Mouse (Mus musculus): ENCODE results near the gene Cdh6.

Cdh6 gene

GRCm38 (mm10) chr15:13173071-13173778 lies at the start of gene Cdh6:
Cdh6 (minus strand) TSS chr15:13173675.
- DNase-seq (ENCODE audit: low spot score in 2 of 2): no peak

DNA sequence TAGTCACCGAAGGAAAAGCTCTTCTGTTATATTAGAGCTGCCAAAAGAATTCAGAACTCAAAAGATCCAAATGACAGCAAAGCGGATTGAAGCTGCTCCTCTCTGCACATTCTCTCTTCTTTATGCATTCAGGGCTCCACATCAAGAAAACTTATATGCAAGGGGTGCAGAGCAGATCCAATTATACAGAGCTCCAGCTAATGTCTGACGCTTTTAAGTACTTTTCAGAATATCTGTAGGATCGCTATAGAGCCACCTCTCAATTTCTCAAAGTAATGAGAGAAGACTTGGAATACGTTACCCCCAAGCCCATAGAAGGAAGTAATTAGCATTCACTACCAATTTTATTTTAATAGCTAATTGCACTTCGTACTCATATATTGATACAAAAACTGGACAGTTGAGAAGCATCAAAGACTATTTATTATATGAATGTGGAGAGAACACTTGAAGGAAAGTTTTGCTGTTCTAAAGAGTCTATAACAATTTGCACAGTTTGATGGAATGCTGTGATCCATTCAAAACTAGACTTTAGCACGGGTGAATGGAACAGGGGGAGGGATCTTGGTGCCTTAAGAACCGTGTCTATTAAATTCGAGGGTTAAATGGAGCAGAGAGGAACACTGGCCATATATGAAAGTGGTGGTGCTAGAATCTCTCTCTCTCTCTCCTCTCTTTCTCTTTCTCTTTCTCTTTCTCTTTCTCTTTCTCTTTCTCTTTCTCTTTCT lies 46.4 kb upstream of the Cdh6 start:
- no peak for DNase-seq (ENCODE audit: low spot score in 2 of 2)

GRCm38 (mm10) chr15:13217800-13218199 lies 44.3 kb upstream of the Cdh6 start:
- DNase-seq (ENCODE audit: low spot score in 2 of 2): no peak

- no peak for DNase-seq (ENCODE audit: low spot score in 2 of 2)
These were observed 43.7 kb upstream of the Cdh6 start for GRCm38 (mm10) chr15:13217161-13217560.

DNA sequence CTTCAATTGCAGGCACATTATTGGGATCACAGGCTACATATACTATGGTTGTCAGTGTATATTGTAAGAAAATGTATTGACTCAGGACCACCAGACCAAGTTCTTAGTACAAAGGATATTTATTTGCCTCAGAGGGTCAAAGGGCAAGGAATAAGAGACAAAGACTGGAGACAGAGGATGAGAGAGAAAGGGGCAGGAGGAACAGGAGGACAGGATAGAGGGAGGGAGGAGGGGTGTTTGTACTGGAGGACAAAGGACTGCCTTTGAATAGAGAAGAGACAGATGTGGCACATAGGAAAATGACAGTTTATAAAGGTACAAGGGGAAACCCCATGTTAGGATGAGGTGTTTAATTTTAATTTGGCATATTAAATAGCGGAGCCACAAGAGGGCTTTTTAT lies 39.5 kb upstream of the Cdh6 start:
- DNase-seq (ENCODE audit: low spot score in 2 of 2): no peak

- no peak for DNase-seq (ENCODE audit: low spot score in 2 of 2)
These were observed 38.7 kb upstream of the Cdh6 start for GRCm38 (mm10) chr15:13212027-13212685.

- no peak for DNase-seq (ENCODE audit: low spot score in 2 of 2)
These were observed 36.7 kb upstream of the Cdh6 start for GRCm38 (mm10) chr15:13210186-13210585.

DNA sequence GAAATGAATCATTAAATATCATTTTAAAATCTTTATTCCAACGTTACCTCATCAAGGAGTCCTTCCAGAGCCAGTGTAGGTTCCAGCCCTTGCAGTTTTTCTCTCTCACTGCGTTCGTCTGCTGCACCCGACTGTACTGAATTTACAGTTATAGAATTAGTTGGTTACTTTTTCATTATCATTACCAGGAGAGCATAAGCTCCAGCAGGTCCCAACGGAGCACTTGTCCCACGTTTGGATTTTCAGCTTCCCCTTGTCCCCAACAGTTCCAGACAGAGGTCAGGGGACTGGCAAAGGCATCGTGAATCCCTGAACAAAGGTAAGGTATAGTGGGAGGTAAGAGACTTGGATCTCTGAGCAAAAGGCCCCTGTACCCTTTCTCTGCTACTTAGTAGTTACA lies 35.2 kb upstream of the Cdh6 start:
- no peak for DNase-seq (ENCODE audit: low spot score in 2 of 2)

DNA sequence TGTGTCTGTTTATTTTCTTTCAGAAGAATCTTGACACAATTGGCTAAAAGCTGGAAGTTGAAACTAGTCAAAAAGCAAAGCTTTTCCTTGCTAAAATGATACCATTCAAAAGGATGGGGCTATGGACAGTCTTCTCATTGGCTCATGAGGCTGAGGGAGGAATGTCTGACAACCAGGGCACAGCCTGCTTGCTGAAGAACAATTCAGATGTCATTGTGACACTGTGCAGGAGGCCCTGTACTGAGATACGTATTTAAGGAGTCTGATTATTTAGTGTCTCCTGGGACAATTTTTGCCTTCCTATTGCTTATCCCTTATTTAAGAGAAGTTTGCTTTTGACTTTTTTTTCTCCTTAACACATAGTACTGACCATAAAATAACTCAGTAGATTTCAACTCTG lies 22.8 kb upstream of the Cdh6 start:
- DNase-seq (ENCODE audit: low spot score in 2 of 2): no peak

DNA sequence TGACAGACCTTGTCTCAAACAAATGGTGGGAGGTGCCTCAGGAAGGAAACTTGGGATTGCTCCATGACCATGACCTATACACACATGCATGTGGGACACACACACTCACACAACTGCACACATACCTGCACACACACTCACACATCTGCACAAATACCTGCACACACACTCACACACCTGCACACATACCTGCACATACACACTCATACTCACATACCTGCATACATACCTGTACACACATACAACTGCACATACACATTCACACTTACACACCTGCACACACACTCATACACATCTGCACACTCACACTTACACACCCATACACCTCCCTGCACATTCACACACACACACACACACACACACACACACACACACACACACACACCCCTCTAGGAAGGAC lies 20.6 kb upstream of the Cdh6 start:
- DNase-seq (ENCODE audit: low spot score in 2 of 2): no peak

DNA sequence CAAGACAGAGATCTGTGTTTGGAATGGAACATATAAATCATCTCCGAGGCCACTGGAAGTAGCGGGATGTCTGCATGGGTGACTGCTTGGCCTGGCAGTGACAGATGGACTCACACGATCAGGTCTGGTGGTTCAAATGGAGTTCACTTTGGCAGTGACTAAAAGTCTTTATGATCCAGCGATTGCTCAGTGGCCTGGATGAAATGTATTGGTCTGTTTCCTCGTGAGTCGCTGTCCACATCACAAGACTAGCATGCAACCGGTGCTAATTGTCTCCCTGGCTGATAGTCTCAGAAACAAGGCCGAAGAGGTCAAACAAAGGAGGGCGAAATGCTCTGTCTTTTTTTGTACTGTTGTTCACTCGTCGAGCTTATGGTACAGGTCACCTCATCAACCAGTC lies 19.6 kb upstream of the Cdh6 start:
- no peak for DNase-seq (ENCODE audit: low spot score in 2 of 2)

- DNase-seq (ENCODE audit: low spot score in 2 of 2): no peak
These were observed 10.2 kb upstream of the Cdh6 start for GRCm38 (mm10) chr15:13183661-13184060.

GRCm38 (mm10) chr15:13181430-13181829 lies 8.0 kb upstream of the Cdh6 start:
- DNase-seq (ENCODE audit: low spot score in 2 of 2): no peak

- DNase-seq (ENCODE audit: low spot score in 2 of 2): no peak
These were observed 7.5 kb upstream of the Cdh6 start for GRCm38 (mm10) chr15:13181014-13181413.

- no peak for DNase-seq (ENCODE audit: low spot score in 2 of 2)
These were observed 2.5 kb upstream of the Cdh6 start for GRCm38 (mm10) chr15:13175978-13176377.

- DNase-seq (ENCODE audit: low spot score in 2 of 2): no peak
These were observed 1.1 kb upstream of the Cdh6 start for GRCm38 (mm10) chr15:13174618-13174980.

DNA sequence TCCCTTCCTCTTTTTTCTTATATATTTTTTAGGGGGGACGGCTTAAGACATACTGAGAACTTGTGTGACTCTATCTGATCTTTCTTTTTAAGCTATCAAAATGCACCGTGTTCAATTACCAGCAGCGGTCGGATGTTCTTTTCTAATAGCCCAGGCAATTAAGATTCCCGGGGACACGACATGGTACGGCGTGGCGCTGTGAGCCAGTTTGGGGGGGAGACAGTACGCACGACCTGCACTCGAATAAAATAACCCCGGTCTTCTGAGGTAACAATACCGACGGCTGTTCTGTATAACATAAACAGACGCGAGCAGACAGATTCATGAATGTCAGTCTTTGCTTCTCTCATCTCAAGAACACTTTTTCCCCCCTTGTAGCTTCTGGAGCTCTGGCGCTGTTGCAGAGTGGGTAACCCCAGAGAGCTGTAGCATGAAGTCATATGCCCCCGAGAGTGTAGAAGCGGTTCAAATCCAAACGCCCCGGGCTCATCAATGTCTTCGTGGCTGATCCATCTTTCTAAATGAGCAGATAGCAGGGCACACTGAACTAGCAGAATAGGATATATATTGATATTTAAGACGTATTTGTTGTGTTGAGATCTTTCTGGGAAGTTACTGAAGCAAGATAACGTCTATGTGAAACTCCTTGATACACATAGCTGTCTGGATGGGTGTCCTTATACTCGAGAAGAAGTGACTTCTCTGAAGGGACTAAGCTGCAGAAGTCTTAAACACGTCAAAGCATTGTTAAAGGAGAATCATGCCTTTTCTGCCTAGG lies 554 bp upstream of the Cdh6 start:
- DNase-seq (ENCODE audit: low spot score in 2 of 2): no peak

GRCm38 (mm10) chr15:13172365-13173070 lies 957 bp downstream of the Cdh6 start:
- DNase-seq (ENCODE audit: low spot score in 2 of 2): no peak

DNA sequence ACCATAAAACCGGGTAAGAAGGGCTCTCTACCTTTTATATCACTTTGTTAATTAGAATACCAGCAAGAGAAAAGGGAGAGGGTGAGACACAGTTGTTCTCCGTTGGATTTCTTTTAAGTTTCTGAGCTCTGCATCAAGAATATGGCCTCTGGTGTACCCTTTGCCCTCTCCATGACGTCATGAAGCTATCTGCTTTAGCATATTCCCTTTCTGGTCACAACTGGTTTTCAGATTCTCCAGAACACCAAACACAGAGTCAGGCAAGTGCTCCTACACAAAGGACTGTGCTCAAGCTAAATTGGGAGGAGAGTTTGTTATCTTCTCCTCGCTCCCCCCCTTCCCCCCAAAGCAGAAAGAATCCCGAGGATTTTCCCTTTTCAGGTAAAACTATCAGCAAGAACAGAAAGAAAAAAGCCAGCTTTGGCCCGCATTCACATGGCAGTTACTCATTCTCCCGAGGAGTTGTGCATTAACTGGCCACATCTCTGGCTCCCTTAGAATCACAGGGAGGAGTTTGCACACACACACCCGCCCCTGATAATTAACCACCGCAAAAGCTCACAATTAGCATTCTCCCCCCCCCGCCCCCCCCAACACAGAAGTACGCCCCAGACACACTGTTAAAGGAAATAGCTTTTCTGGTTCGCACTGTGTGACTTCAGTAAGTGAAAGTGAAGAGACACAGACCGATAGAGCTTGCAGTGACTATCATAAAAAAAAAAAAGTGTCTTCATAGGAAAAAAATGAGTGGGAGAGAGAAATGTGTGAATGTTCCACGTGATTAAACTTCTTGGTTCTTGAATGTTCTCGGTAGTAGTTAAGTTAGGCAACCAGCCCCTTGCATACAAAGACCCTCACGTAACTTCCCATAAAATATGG lies 1.8 kb downstream of the Cdh6 start:
- DNase-seq (ENCODE audit: low spot score in 2 of 2): no peak

DNA sequence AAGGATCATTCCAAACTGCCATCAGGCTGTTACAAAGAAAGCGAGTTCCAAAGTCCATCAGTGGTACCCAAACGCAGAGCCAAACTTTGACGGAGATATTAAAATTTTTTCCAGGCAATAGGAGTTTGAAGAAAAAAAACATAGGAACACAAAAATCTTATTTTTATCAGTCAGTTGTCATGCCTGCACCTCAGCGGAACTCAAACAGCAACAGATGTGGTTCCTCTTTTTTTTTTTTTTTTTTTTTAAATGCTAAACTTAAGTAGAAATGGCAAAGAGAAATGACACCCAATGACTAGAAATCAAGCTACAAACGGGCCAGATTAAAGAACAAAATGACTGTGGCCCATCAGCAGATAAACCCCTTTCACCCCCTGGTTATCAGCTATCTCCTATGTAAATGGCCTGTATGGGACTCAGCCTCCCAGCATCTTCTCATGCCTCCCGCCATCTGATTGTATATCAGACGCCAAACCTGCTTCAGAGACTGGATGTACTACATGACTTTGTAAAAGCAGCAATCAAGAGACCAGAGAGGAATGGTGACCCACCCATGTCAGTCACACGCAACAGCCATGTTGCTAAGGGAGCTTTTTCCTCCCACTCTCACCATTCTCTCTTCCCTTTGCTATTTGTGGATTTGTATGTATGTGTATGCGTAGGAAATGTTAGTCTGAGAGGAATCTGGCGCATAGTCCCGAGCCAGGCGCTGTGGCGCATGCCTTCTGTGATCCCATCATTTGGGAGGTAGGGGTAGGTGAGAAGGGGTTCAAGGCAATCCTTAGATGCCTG lies 8.2 kb downstream of the Cdh6 start:
- DNase-seq (ENCODE audit: low spot score in 2 of 2): no peak
